In genomic region chr17:3083886-3084550, GRCm38 (mm10) we compare ENCODE assay signal across 7 mouse cellular contexts. TPM values are rescaled to one million over a fixed set of nuclear protein-coding genes. Genes with fewer than 3 reads are reported as not detected.
A peak's percentile ranks its signal among the peaks of the same experiment; 100 is the strongest.
DNase-seq lines count a peak whose midpoint lies in the region; ATAC-seq and TF ChIP-seq lines count a peak whose summit lies in the region.

No protein-coding gene starts in this region.

- H3K9ac ChIP-seq in intestine, postnatal 0 days (ENCODE audit: low read depth, low read length) = peak overlapping the region; percentile 46
- H3K9ac ChIP-seq in midbrain, embryonic 13.5 days (replicated peaks) = peak overlapping the region; percentile 56

- peaks cover under 1% of the 10 kb centered on the region; the same call in 1 of the 2 replicates for H3K36me3 ChIP-seq in embryonic facial prominence, embryonic 10.5 days (replicated peaks)
- H3K36me3 ChIP-seq in intestine, postnatal 0 days (ENCODE audit: control insufficient read depth, insufficient read depth) = no peaks in the 10 kb centered on the region
- peaks cover under 1% of the 10 kb centered on the region; the same call in 1 of the 2 replicates for H3K36me3 ChIP-seq in limb, embryonic 10.5 days
- H3K36me3 ChIP-seq in midbrain, embryonic 13.5 days = peaks cover 2% of the 10 kb centered on the region; the same call in 1 of the 2 replicates

- no peaks in the 10 kb centered on the region; the same call in 1 of the 2 replicates for H3K4me1 ChIP-seq in embryonic facial prominence, embryonic 10.5 days
- H3K4me1 ChIP-seq in intestine, postnatal 0 days (replicated peaks; ENCODE audit: control insufficient read depth, insufficient read depth, low read length) = no peaks in the 10 kb centered on the region
- no peaks in the 10 kb centered on the region for H3K4me1 ChIP-seq in limb, embryonic 10.5 days
- H3K4me1 ChIP-seq in midbrain, embryonic 13.5 days (replicated peaks) = peaks cover 6% of the 10 kb centered on the region; the same call in 1 of the 2 replicates

- peak; percentile 95 for DNase-seq in adrenal gland, postnatal 10 days
- DNase-seq in embryonic facial prominence, embryonic 10.5 days (ENCODE audit: low spot score) = peak; percentile 94
- DNase-seq in gonadal fat pad, adult 2 months (ENCODE audit: low read depth) = peak; percentile 86
- DNase-seq in limb, embryonic 10.5 days (ENCODE audit: low spot score) = peak; percentile 91
- DNase-seq in spleen, adult 12 weeks (ENCODE audit: low spot score) = peak; percentile 87

- TF ChIP-seq CTCF in intestine, postnatal 0 days (IDR thresholded peaks at IDR 0.05; ENCODE audit: low read depth) = no peak

- H3K9me3 ChIP-seq in embryonic facial prominence, embryonic 10.5 days = peaks cover 3% of the 10 kb centered on the region
- H3K9me3 ChIP-seq in intestine, postnatal 0 days (ENCODE audit: control insufficient read depth) = no peaks in the 10 kb centered on the region
- peaks cover 2% of the 10 kb centered on the region for H3K9me3 ChIP-seq in limb, embryonic 10.5 days (replicated peaks)
- H3K9me3 ChIP-seq in midbrain, embryonic 13.5 days = peaks cover 3% of the 10 kb centered on the region

- H3K27ac ChIP-seq in embryonic facial prominence, embryonic 10.5 days (replicated peaks) = peak overlapping the region; percentile 79
- peak overlapping the region; percentile 85 for H3K27ac ChIP-seq in intestine, postnatal 0 days (ENCODE audit: low read depth, low read length)
- peak overlapping the region; percentile 81 for H3K27ac ChIP-seq in limb, embryonic 10.5 days
- H3K27ac ChIP-seq in midbrain, embryonic 13.5 days = peak overlapping the region; percentile 93

- peak overlapping the region; percentile 82 for H3K4me2 ChIP-seq in intestine, postnatal 0 days (replicated peaks; ENCODE audit: low read depth)
- peak overlapping the region; percentile 61 for H3K4me2 ChIP-seq in midbrain, embryonic 13.5 days (replicated peaks)

- under 1% methylated on average over 40 of the region's 40 CpGs for WGBS in embryonic facial prominence, embryonic 10.5 days
- WGBS in intestine, postnatal 0 days = 1% methylated on average over 35 of the region's 40 CpGs
- WGBS in limb, embryonic 10.5 days = under 1% methylated on average over 40 of the region's 40 CpGs
- WGBS in midbrain, embryonic 13.5 days = under 1% methylated on average over 40 of the region's 40 CpGs

- H3K4me3 ChIP-seq in embryonic facial prominence, embryonic 10.5 days = peak overlapping the region; percentile 58
- H3K4me3 ChIP-seq in intestine, postnatal 0 days (ENCODE audit: low read depth, low read length) = peak overlapping the region; percentile 57
- peak overlapping the region; percentile 58 for H3K4me3 ChIP-seq in limb, embryonic 10.5 days
- peak overlapping the region; percentile 47 for H3K4me3 ChIP-seq in midbrain, embryonic 13.5 days (replicated peaks)

- no peaks in the 10 kb centered on the region for H3K27me3 ChIP-seq in embryonic facial prominence, embryonic 10.5 days (replicated peaks; ENCODE audit: low read depth, poor library complexity, severe bottlenecking)
- no peaks in the 10 kb centered on the region for H3K27me3 ChIP-seq in intestine, postnatal 0 days (replicated peaks; ENCODE audit: control insufficient read depth, insufficient read depth, low read length)
- H3K27me3 ChIP-seq in limb, embryonic 10.5 days (ENCODE audit: low read depth, poor library complexity, severe bottlenecking) = no peaks in the 10 kb centered on the region
- no peaks in the 10 kb centered on the region for H3K27me3 ChIP-seq in midbrain, embryonic 13.5 days

- ATAC-seq in intestine, postnatal 0 days = peak; percentile 57
- peak; percentile 83 for ATAC-seq in midbrain, embryonic 13.5 days

RNA-seq across cellular contexts. Expression of gene Scaf8, which starts 30.8 kb away (rescaled TPM):
- total RNA-seq in adrenal gland, postnatal 10 days (2021) = 10 to 100 TPM; 37.8 to 43.7 TPM
- 23.2 and 23.4 TPM in 2 replicates for polyA plus RNA-seq in embryonic facial prominence, embryonic 10.5 days (2016; fragmentation: Nextera tagmentation; extraction: Ambion mirVana)
- polyA plus RNA-seq in gonadal fat pad, adult 2 months (2012; rRNA removed) = 20.7 and 21.7 TPM in 2 replicates
- 8.3 and 9.4 TPM in 2 replicates for polyA plus RNA-seq in intestine, postnatal 0 days (2015; fragmentation: Nextera tagmentation; extraction: Ambion mirVana)
- polyA plus RNA-seq in limb, embryonic 10.5 days (2016; fragmentation: Nextera tagmentation; extraction: Ambion mirVana) = 23.1 and 27.1 TPM in 2 replicates
- 15.4 and 17.0 TPM in 2 replicates for polyA plus RNA-seq in midbrain, embryonic 13.5 days (2015; fragmentation: Nextera tagmentation; extraction: Ambion mirVana)

Comparison
In these comparisons a context has a peak if more than half of its experiments do, and no peak if none do; other contexts are left out.
1. Peak in every context shown above with its lines: DNase-seq, ATAC-seq, H3K4me3 ChIP-seq and H3K27ac ChIP-seq.